Mouse (Mus musculus): ENCODE data around the gene Car1. TPM values are rescaled to one million over a fixed set of nuclear protein-coding genes. Genes with fewer than 3 reads are reported as not detected.
"Not testable (repeated sequence)": the region's sequence is repeated elsewhere in the genome, so short reads cannot be mapped to it uniquely, and the experiment has no call there.

Car1 gene
- polyA plus RNA-seq, 1 experiment from 2014 or later: 0.23 TPM

DNA sequence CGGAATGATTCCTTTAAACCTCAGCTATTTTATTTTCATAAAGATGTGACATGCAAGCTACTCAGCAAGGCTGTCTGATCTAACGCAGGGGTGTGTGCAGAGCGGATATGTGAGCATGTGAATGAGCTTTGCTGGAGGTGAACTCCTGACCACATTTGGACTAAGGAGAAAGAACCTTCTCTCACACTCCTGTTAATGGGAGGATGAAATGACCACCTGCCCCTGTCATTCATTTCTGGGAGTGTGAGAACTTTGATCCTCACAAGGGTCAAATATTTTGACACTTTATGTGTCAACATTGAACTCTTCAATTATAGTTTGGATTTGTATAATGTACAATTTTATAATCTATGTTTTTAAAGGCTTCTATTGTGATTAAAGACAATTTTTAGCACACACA is 25.8 kb downstream of the Car1 start:
- H3K27me3 ChIP-seq; H3K4me1 ChIP-seq; H3K9me3 ChIP-seq (replicated peaks); H3K36me3 ChIP-seq; H3K4me3 ChIP-seq (replicated peaks); H3K9ac ChIP-seq; H3K4me2 ChIP-seq (replicated peaks); H3K27ac ChIP-seq (replicated peaks); ATAC-seq (ENCODE audit: insufficient number of reproducible peaks, low FRiP score, low TSS enrichment, low read depth): not testable (repeated sequence)
- 67% methylated on average over 3 of the region's 3 CpGs for WGBS

DNA sequence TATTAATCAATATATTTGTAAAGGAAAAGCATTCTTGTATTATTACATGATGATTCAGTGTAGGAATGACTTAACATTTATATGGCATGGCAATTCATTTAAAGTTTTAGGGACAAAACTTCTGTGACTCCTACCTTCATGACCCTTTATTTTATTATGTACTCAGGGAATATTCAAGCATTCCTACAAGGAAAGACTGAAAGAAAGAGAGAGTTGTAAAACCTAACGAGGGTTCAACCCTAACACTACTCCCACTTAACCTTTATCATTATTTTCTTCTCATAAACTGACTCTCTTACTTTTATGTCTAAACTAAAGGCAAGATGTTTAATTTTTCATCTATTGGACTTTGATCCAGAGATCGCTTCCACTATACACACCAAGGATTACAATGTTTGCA is 28.0 kb downstream of the Car1 start:
- H3K9me3 ChIP-seq (replicated peaks): no peaks in the 10 kb centered on the region
- no peak overlapping the region for H3K9ac ChIP-seq
- no peak overlapping the region for H3K4me3 ChIP-seq (replicated peaks)
- no peak overlapping the region for H3K4me2 ChIP-seq (replicated peaks)
- WGBS: 82% methylated on average over 2 of the region's 2 CpGs
- H3K36me3 ChIP-seq: no peaks in the 10 kb centered on the region
- H3K27me3 ChIP-seq: no peaks in the 10 kb centered on the region
- H3K4me1 ChIP-seq: no peaks in the 10 kb centered on the region
- no peak overlapping the region for H3K27ac ChIP-seq (replicated peaks)
- ATAC-seq (ENCODE audit: insufficient number of reproducible peaks, low FRiP score, low TSS enrichment, low read depth): no peak

- not testable (repeated sequence) for H3K27ac ChIP-seq (replicated peaks); H3K27me3 ChIP-seq; H3K9me3 ChIP-seq (replicated peaks); H3K9ac ChIP-seq; ATAC-seq (ENCODE audit: insufficient number of reproducible peaks, low FRiP score, low TSS enrichment, low read depth); H3K4me3 ChIP-seq (replicated peaks); H3K4me1 ChIP-seq; H3K36me3 ChIP-seq; H3K4me2 ChIP-seq (replicated peaks)
- WGBS: 67% methylated on average over 3 of the region's 3 CpGs
Observed at GRCm38 (mm10) chr3:14776497-14777162, 31.5 kb downstream of the Car1 start.

DNA sequence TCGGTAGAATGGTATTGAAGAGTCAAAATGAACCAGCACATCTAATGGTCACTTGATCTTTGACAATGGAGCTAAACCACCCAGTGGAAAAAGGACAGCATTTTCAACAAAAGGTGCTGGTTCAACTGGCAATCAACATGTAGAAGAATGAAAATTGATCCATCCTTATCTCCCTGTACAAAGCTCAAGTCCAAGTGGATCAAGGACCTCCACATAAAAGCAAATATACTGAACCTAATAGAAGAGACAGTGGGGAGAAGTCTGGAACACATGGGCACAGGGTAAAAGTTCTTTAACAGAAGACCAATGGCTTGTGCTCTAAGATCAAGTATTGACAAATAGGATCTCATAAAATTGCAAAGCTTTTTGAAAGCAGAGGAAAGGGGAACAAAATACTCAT is 33.6 kb downstream of the Car1 start:
- not testable (repeated sequence) for H3K4me2 ChIP-seq (replicated peaks); H3K36me3 ChIP-seq; H3K9me3 ChIP-seq (replicated peaks); H3K27me3 ChIP-seq; ATAC-seq (ENCODE audit: insufficient number of reproducible peaks, low FRiP score, low TSS enrichment, low read depth); H3K4me1 ChIP-seq; H3K9ac ChIP-seq; H3K27ac ChIP-seq (replicated peaks); H3K4me3 ChIP-seq (replicated peaks)
- WGBS: 87% methylated on average over 1 of the region's 1 CpGs

GRCm38 (mm10) chr3:14772473-14772872 is 35.7 kb downstream of the Car1 start:
- 85% methylated on average over 1 of the region's 1 CpGs for WGBS

DNA sequence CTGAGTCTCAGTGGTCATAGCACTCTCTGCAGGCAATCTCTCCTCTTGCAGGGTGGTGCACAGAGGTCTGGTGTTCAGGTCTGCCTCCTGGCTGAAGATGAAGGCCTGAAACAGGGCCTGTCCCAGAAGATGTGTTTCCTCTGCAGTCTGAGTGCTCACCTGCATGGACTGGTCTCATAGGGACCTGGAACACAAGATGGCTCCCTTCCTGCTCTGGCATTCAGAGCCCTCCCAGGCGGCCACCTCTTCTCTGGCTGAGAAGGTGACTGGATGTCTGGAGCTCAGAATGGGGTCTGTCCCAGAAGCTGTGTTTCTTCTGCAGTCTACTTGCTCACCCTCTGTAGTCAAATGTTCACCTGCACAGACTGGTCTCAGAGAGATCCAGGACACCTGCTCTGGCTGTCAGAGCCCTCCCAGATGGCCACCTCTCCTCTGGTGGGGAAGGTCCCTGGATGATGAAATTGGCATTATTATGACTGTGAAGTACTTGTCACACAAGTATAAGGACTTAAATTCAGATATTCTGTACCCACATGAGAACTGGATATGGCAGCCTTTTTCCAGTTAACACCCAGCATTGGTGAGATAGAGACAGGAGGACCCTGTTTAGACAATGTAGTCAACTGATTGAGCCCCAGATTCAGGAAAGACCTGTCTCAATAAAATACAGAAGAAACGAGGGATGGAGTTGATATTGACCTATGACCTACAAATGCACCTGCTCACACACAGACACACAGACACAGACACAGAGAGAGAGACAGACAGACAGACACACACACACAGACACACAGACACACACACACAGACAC is 43.2 kb downstream of the Car1 start:
- WGBS: 62% methylated on average over 2 of the region's 2 CpGs

More at GRCm38 (mm10) chr3:14772473-14772872, 35.7 kb downstream of the Car1 start:
- not testable (repeated sequence) for H3K36me3 ChIP-seq; H3K9ac ChIP-seq; H3K27me3 ChIP-seq; H3K9me3 ChIP-seq (replicated peaks); H3K27ac ChIP-seq (replicated peaks); H3K4me2 ChIP-seq (replicated peaks); ATAC-seq (ENCODE audit: insufficient number of reproducible peaks, low FRiP score, low TSS enrichment, low read depth); H3K4me1 ChIP-seq; H3K4me3 ChIP-seq (replicated peaks)

GRCm38 (mm10) chr3:14755716-14756115 is 52.5 kb downstream of the Car1 start:
- H3K27me3 ChIP-seq: no peaks in the 10 kb centered on the region
- no peak overlapping the region for H3K27ac ChIP-seq (replicated peaks)
- H3K4me2 ChIP-seq (replicated peaks): no peak overlapping the region
- H3K36me3 ChIP-seq: no peaks in the 10 kb centered on the region
- no peak for ATAC-seq (ENCODE audit: insufficient number of reproducible peaks, low FRiP score, low TSS enrichment, low read depth)
- H3K4me1 ChIP-seq: no peaks in the 10 kb centered on the region
- H3K9me3 ChIP-seq (replicated peaks): no peaks in the 10 kb centered on the region
- H3K4me3 ChIP-seq (replicated peaks): no peak overlapping the region
- WGBS: 91% methylated on average over 1 of the region's 1 CpGs
- no peak overlapping the region for H3K9ac ChIP-seq

More for the DNA sequence above, 43.2 kb downstream of the Car1 start:
- ATAC-seq (ENCODE audit: insufficient number of reproducible peaks, low FRiP score, low TSS enrichment, low read depth): no peak
- no peaks in the 10 kb centered on the region for H3K27me3 ChIP-seq
- no peaks in the 10 kb centered on the region for H3K36me3 ChIP-seq
- H3K4me3 ChIP-seq (replicated peaks): no peak overlapping the region
- no peaks in the 10 kb centered on the region for H3K9me3 ChIP-seq (replicated peaks)
- H3K27ac ChIP-seq (replicated peaks): no peak overlapping the region
- H3K4me1 ChIP-seq: no peaks in the 10 kb centered on the region
- no peak overlapping the region for H3K4me2 ChIP-seq (replicated peaks)
- H3K9ac ChIP-seq: no peak overlapping the region

DNA sequence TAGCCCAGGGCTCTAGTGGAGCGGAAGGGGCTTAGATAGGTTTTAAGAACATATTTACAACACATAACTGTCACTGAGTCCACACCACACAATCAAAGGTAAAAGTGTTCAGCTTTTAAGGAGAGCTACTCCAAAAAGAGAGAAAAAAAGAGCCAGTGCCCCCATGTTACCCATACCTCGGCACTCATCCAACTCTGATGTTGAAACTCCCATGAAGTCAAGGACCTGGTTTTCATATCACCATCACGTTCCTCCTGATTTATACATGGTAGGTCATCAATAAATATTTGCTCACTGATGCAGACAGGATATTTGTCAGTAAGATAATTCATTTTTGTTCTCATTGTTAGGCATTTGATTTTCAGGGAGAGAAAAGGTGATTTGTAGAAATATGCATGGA is 62.1 kb downstream of the Car1 start:
- Histone ChIP-seq H3K4me3 (replicated peaks) (no peak overlapping the region), H3K9me3 (replicated peaks) (no peaks in the 10 kb centered on the region), H3K9ac (no peak overlapping the region), H3K36me3 (no peaks in the 10 kb centered on the region), H3K4me2 (replicated peaks) (no peak overlapping the region), H3K27ac (replicated peaks) (no peak overlapping the region), H3K4me1 (no peaks in the 10 kb centered on the region), H3K27me3 (no peaks in the 10 kb centered on the region)
- no peak for ATAC-seq (ENCODE audit: insufficient number of reproducible peaks, low FRiP score, low TSS enrichment, low read depth)
- 81% methylated on average over 3 of the region's 3 CpGs for WGBS

DNA sequence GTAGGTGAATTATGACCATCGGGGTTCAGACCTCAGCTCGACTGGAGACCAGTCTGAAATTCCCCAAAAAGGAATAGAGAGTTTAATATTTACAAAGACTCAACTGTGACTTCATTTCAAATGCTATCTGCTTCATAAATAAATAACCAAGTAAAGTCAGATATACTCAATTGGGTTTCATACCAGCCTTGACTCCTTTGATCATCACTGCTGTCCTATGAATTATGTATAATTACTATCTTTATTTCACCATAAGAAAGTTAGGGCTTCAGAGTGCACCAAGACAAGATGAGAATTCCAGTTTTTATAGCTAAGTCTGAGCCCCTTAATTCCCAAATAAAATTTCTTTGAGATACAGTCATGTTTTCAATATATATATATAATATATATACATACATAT is 69.9 kb downstream of the Car1 start:
- H3K4me1 ChIP-seq: no peaks in the 10 kb centered on the region
- no peak overlapping the region for H3K9ac ChIP-seq
- no peak for ATAC-seq (ENCODE audit: insufficient number of reproducible peaks, low FRiP score, low TSS enrichment, low read depth)
- H3K27me3 ChIP-seq: no peaks in the 10 kb centered on the region
- H3K4me2 ChIP-seq (replicated peaks): no peak overlapping the region
- no peaks in the 10 kb centered on the region for H3K36me3 ChIP-seq
- no peaks in the 10 kb centered on the region for H3K9me3 ChIP-seq (replicated peaks)
- 76% methylated on average over 2 of the region's 2 CpGs for WGBS
- H3K27ac ChIP-seq (replicated peaks): no peak overlapping the region
- no peak overlapping the region for H3K4me3 ChIP-seq (replicated peaks)

DNA sequence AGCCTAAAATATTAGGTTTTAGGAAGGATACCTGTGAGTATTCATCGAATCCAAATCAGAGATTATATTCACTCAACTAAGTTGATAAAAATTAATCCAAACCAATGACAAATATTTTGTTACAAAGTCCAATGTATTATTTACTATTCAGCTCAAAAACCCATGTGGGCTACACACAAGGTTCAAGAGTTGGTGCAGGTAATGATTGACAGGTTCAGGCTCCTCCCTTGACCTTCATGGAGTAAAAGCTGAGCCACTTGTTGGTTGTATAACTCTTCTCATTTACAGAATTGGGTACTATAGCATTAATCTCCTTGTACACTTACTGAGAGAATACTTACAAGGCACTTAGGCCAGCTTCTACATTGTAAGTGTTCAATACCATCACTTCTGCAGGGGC is 80.7 kb downstream of the Car1 start:
- not testable (repeated sequence) for H3K4me2 ChIP-seq (replicated peaks); H3K9ac ChIP-seq; H3K27ac ChIP-seq (replicated peaks); H3K4me3 ChIP-seq (replicated peaks); H3K9me3 ChIP-seq (replicated peaks); H3K36me3 ChIP-seq; H3K27me3 ChIP-seq; H3K4me1 ChIP-seq; ATAC-seq (ENCODE audit: insufficient number of reproducible peaks, low FRiP score, low TSS enrichment, low read depth)
- WGBS: 94% methylated on average over 1 of the region's 1 CpGs

DNA sequence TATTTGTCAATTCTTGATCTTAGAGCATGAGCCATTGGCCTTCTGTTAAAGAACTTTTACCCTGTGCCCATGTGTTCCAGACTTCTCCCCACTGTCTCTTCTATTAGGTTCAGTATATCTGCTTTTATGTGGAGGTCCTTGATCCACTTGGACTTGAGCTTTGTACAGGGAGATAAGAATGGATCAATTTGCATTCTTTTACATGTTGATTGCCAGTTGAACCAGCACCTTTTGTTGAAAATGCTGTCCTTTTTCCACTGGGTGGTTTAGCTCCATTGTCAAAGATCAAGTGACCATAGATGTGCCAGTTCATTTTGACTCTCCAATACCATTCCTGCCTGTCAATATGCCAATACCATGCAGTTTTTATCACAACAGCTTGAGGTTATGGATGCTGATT is 82.7 kb downstream of the Car1 start:
- not testable (repeated sequence) for H3K4me2 ChIP-seq (replicated peaks); H3K27ac ChIP-seq (replicated peaks); ATAC-seq (ENCODE audit: insufficient number of reproducible peaks, low FRiP score, low TSS enrichment, low read depth); H3K4me3 ChIP-seq (replicated peaks); H3K36me3 ChIP-seq; H3K9ac ChIP-seq; H3K4me1 ChIP-seq; H3K27me3 ChIP-seq; H3K9me3 ChIP-seq (replicated peaks)
